Mouse (Mus musculus) small intestine, adult 2 months (tissue): ENCODE results near the gene Resf1. TPM values are rescaled to one million over a fixed set of nuclear protein-coding genes. Genes with fewer than 3 reads are reported as not detected.

Experiments
- H3K27ac ChIP-seq: fragments of 200-500 bp; 2 replicates; pipeline ENCODE4 v1.5.1; 2012; ENCODE audit warnings: low read depth, low read length, control low read depth, inconsistent platforms; ENCODE audit not compliant: insufficient read depth
- H3K27me3 ChIP-seq: fragments of 200-500 bp; 2 replicates; pipeline ENCODE4 v1.6.1; 2012; ENCODE audit warnings: mild to moderate bottlenecking, moderate library complexity, low read length, inconsistent platforms; ENCODE audit not compliant: control insufficient read depth, insufficient read depth
- H3K36me3 ChIP-seq: fragments of 200-500 bp; 2 replicates; pipeline ENCODE4 v1.6.1; 2012; ENCODE audit warnings: mild to moderate bottlenecking, low read length, control low read depth, inconsistent platforms; ENCODE audit not compliant: control insufficient read depth, insufficient read depth
- H3K4me1 ChIP-seq: fragments of 200-500 bp; 2 replicates; pipeline ENCODE4 v1.6.1; 2012; ENCODE audit warnings: low read length, inconsistent platforms, mixed read lengths; ENCODE audit not compliant: control insufficient read depth, insufficient read depth, insufficient read length
- H3K4me3 ChIP-seq: fragments of 200-500 bp; 2 replicates; pipeline ENCODE4 v1.5.1; 2012; ENCODE audit warnings: low read depth, mild to moderate bottlenecking, control low read depth, inconsistent platforms, low read length, moderate library complexity
- CTCF ChIP-seq: fragments of 200-500 bp; IDR thresholded peaks from 2 replicates; pipeline ENCODE4 v1.5.1; 2012; ENCODE audit warnings: low read depth, mild to moderate bottlenecking, control low read depth, inconsistent platforms, low read length, moderate library complexity, mixed read lengths; ENCODE audit not compliant: insufficient replicate concordance, insufficient read length; ENCODE audit errors: extremely low read depth
- POLR2A ChIP-seq: fragments of 200-500 bp; IDR thresholded peaks from 2 replicates; pipeline ENCODE4 v1.6.1; 2012; ENCODE audit warnings: low read depth, mild to moderate bottlenecking, control low read depth, inconsistent platforms, low read length, moderate library complexity
- WGBS: fragments of 180-500 bp; shearing (Covaris S2); methylation state at CpG from one replicate; pipeline ENCODE4 v1.1.7; 2018; 5-methylcytosine and 5-hydroxymethylcytosine counted together
- polyA plus RNA-seq: library from polyadenylated mRNA; depleted of rRNA; stranded (reverse); fragments of >200 nt; gene quantifications from 2 replicates; pipeline ENCODE4 v1.2.3, GENCODE M21; 2012

Resf1 gene
- polyA plus RNA-seq, 1 experiment = 12.6 TPM

DNA sequence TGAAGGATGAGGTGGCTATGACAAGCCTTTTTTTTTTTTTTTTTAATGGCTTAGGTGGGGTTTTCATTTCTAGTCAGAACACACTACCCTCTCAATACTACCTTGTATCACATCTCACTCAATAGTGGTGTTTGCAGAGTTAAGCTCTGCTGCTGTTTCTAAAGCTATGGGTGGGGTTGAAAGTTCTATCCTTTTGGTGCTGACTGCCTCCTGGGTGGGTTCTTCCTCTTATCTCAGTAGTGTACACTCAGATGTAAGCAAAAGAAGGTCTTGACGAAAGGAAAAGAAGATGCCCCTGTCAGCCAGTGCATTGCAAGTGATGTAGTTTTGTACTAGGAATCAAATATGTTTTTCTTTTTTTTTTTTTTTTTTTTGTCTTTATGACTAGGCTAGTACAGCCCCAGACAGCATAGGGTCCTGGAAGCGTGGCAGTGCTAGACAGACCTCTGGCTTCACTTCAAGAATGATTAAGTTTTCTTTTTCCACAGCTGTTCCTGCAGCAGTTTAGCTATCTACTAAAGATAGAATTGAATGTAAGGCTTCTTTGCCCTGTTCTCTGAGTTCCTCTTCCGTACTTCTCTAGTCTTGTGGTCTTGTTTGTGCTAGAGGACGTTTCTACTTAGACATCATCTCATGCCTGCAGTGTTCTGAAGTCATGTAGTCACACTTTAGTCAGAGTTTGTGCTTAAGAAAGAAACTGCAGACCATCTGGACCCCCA, 14.5 kb downstream of the Resf1 start:
- no peak overlapping the region for H3K4me3 ChIP-seq
- H3K4me1 ChIP-seq = no peaks in the 10 kb centered on the region
- H3K27ac ChIP-seq = no peak overlapping the region
- 86% methylated on average over 4 of the region's 4 CpGs for WGBS
- H3K36me3 ChIP-seq = peaks cover 68% of the 10 kb centered on the region
- TF ChIP-seq POLR2A (no peak), CTCF (no peak)
- no peaks in the 10 kb centered on the region for H3K27me3 ChIP-seq

DNA sequence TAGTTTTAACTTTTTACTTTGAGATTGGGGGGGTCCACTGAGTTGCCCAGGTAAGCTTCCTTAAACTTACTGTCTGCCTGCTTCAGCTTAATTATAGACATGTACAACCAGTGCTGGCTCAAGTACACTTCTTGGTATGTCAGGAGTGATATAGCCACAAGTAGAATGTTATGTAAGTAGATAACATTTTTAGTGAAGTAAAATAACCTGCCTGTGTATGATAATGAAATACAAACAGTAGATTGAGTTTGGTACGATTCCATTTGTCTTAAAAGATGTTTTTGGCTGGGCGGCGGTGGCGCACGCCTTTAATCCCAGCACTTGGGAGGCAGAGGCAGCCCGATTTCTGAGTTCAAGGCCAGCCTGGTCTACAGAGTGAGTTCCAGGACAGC, 15.0 kb downstream of the Resf1 start:
- Histone ChIP-seq H3K4me1 (no peaks in the 10 kb centered on the region), H3K4me3 (no peak overlapping the region), H3K36me3 (peaks cover 65% of the 10 kb centered on the region), H3K27me3 (no peaks in the 10 kb centered on the region), H3K27ac (no peak overlapping the region)
- 98% methylated on average over 6 of the region's 6 CpGs for WGBS
- TF ChIP-seq POLR2A (no peak), CTCF (no peak)

- no peaks in the 10 kb centered on the region for H3K4me1 ChIP-seq
- WGBS = 91% methylated on average over 4 of the region's 4 CpGs
- no peak overlapping the region for H3K27ac ChIP-seq
- no peak for TF ChIP-seq POLR2A
- TF ChIP-seq CTCF = no peak
- H3K36me3 ChIP-seq = peaks cover 54% of the 10 kb centered on the region
- H3K4me3 ChIP-seq = no peak overlapping the region
- H3K27me3 ChIP-seq = no peaks in the 10 kb centered on the region
These were observed 19.9 kb downstream of the Resf1 start for GRCm38 (mm10) chr6:149329071-149329470.

DNA sequence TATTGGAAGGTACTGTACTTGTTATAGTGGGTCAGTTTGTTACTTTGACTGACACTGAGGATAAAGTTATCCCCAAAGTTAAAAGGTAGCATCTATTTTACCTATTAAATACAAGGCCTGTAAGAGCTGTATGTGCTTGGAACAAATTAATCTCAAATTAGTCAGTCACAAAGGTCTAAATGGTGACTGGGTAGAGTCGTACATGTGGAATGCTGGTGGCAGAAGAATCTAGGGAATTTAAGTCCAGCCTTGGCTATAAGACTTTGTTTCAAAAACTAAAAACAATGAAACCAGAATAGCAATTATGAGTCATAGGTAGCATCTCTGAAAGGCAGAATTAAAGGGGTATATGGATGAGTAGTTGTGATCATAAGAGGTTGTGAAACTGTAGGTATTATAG, 21.1 kb downstream of the Resf1 start:
- 73% methylated on average over 1 of the region's 1 CpGs for WGBS
- H3K27ac ChIP-seq = no peak overlapping the region

GRCm38 (mm10) chr6:149333036-149333435, 23.8 kb downstream of the Resf1 start:
- Histone ChIP-seq H3K27me3 (no peaks in the 10 kb centered on the region), H3K4me1 (no peaks in the 10 kb centered on the region), H3K36me3 (peaks cover 48% of the 10 kb centered on the region), H3K27ac (no peak overlapping the region), H3K4me3 (no peak overlapping the region)
- TF ChIP-seq CTCF (no peak), POLR2A (no peak)
- 92% methylated on average over 2 of the region's 2 CpGs for WGBS

More for the DNA sequence above, 21.1 kb downstream of the Resf1 start:
- H3K4me1 ChIP-seq = no peaks in the 10 kb centered on the region
- TF ChIP-seq CTCF = no peak
- no peak for TF ChIP-seq POLR2A
- H3K27me3 ChIP-seq = no peaks in the 10 kb centered on the region
- peaks cover 63% of the 10 kb centered on the region for H3K36me3 ChIP-seq
- H3K4me3 ChIP-seq = no peak overlapping the region

- no peak for TF ChIP-seq CTCF
- no peak for TF ChIP-seq POLR2A
- Histone ChIP-seq H3K27ac (no peak overlapping the region), H3K4me1 (no peaks in the 10 kb centered on the region), H3K4me3 (no peak overlapping the region), H3K36me3 (peaks cover 29% of the 10 kb centered on the region), H3K27me3 (no peaks in the 10 kb centered on the region)
These were observed 28.8 kb downstream of the Resf1 start for GRCm38 (mm10) chr6:149337990-149338389.

- Histone ChIP-seq H3K4me1 (no peaks in the 10 kb centered on the region), H3K27ac (no peak overlapping the region), H3K36me3 (peaks cover 23% of the 10 kb centered on the region), H3K27me3 (no peaks in the 10 kb centered on the region), H3K4me3 (no peak overlapping the region)
- WGBS = 100% methylated on average over 1 of the region's 1 CpGs
- TF ChIP-seq POLR2A (no peak), CTCF (no peak)
These were observed 29.4 kb downstream of the Resf1 start for GRCm38 (mm10) chr6:149338622-149339021.
